Mouse (Mus musculus): ENCODE measurements around the gene Vps13d.

Gene Vps13d

DNA sequence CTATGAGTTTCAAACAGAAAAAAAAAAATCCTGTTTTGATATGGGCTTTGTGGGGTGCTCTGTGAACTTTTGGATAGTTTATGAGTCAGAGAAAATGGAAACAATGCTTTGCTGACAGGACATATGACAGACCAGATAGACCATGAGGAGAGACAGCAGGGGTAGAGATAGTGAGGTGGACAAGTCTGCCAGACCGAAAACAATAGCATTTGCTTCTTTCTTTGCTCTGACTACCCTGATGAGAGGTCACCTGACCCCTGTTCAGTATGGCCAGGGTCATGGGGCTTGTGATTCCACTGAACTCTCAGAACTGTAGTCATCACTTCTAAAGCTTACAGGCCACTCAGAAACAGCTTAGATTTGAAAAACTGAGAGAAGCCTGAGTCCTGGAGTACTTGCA is 217.7 kb downstream of the Vps13d start:
- no peak for DNase-seq (ENCODE audit: low spot score)

GRCm38 (mm10) chr4:144975505-144975904 is 219.3 kb downstream of the Vps13d start:
- no peak for DNase-seq (ENCODE audit: low spot score)

DNA sequence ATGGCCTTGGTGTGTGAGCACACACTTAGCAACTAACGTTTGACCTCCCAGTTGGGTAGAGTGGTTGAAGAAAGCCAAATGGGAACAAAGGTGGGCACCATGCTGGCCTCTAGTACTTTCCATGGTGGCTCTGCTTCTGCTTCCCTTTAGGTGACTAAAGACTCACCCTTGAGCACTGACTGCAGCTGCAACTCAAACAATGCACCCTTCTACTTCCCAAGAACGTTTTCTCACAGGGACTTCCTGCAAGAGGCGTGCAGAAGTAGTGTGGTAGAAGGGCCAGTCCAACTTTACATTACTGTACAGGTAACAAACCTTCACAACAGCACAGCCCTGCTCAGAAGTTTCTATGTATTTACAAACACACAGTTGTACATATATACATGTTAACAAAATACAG is 220.3 kb downstream of the Vps13d start:
- DNase-seq (ENCODE audit: low spot score) = no peak

GRCm38 (mm10) chr4:144972948-144973720 is 221.7 kb downstream of the Vps13d start:
- no peak for DNase-seq (ENCODE audit: low spot score)

GRCm38 (mm10) chr4:144971048-144971447 is 223.8 kb downstream of the Vps13d start:
- no peak for DNase-seq (ENCODE audit: low spot score)

GRCm38 (mm10) chr4:144969030-144969429 is 225.8 kb downstream of the Vps13d start:
- DNase-seq (ENCODE audit: low spot score) = no peak

DNA sequence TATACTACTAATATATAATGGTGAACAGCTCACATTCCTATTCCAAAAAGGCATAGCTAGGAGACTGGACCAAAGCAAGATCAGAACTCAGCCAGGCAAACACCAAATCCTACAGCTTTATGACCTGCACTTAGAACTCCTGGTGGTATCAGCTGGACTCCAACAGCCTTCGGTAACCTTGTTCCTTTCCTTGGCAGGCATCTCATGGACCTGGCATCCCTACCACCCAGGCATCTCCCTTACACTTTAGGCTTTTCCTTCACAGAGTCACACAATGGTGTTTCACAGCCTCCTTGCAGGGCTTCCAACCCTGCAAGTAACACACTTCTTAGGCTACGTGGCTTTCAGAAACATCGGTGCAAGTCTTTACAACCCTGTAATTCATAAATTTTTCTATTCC is 226.4 kb downstream of the Vps13d start:
- DNase-seq (ENCODE audit: low spot score) = no peak

DNA sequence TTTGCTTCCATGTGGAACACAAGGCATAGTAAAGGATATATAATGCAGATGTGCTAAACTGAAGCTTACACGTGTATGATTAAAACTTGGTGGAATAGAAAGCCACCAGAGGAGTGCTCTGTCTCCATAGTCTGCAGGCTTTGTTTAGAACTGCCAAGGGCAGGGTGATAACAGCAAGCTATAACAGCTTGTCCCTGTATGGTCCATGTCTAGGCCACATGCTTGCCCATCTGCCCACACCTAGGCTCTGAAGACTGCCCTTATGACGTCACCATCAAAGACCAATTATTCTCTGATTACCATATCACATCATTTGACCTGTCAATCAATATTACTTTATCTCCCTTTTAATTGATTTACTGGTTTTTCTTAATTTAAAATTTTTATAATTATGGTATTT is 229.6 kb downstream of the Vps13d start:
- DNase-seq (ENCODE audit: low spot score) = no peak

DNA sequence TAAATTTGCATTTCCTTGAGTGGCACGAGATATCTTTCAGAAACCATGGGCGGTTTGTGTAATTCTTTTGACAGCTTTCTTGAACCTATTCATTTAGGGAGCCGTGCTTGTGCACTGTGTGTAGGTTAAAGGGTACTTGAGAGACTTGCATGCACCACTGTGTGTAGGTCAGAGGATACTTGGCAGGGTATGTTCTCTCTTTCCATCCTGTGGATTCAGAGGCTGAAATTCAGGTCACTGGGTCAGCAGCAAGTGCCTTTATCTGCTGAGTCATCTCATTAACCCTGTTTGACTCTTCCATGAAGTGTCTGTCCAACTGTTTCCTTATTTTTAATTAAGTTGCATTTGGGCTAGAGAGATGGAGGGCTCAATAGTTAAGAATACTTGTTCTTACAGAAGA is 233.1 kb downstream of the Vps13d start:
- peak; percentile 0 for DNase-seq (ENCODE audit: low spot score)

GRCm38 (mm10) chr4:144961232-144961631 is 233.6 kb downstream of the Vps13d start:
- no peak for DNase-seq (ENCODE audit: low spot score)

- peak; percentile 74 for DNase-seq (ENCODE audit: low spot score)
Observed at GRCm38 (mm10) chr4:144960188-144960904, 234.5 kb downstream of the Vps13d start.

- DNase-seq (ENCODE audit: low spot score) = peak; percentile 29
Observed at GRCm38 (mm10) chr4:144957721-144958120, 237.1 kb downstream of the Vps13d start.

- DNase-seq (ENCODE audit: low spot score) = peak; percentile 73
Observed at GRCm38 (mm10) chr4:144957186-144957585, 237.6 kb downstream of the Vps13d start.

DNA sequence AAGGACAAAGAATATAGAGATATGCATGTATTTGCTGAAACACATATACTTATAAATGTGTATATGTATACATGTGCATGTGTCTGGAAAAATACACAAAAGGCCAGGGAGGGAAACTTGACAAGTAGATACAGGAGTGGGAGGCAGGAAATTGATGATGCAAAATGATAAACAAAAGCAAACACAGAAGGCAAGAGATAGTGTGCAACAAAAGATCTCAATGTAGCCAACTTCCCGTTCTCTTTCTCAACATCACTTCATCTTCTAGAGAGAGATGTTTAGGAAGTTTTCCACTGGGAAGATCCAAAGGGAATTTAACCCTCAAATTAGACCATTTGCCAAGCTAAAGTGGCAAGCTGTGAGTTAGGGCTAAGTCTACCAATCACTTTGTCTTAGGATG is 238.5 kb downstream of the Vps13d start:
- no peak for DNase-seq (ENCODE audit: low spot score)

DNA sequence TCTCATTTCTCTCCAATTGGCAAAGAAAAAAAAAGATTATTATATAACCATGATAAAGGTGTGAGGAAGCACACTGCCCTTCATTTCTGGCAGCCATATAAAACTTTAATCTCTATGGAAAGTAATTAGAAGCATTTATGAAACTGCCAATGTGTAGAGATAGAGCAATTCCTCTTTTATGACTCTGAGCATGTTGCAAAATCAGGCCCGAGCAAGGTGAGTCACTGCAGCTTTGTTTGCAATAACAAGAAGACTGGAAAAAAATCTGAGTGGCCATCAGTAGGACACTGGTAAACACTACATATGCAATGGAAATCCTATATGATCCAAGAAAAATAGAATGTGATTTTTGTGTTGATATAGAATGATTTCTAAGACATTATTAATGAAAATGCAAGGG is 238.9 kb downstream of the Vps13d start:
- no peak for DNase-seq (ENCODE audit: low spot score)

DNA sequence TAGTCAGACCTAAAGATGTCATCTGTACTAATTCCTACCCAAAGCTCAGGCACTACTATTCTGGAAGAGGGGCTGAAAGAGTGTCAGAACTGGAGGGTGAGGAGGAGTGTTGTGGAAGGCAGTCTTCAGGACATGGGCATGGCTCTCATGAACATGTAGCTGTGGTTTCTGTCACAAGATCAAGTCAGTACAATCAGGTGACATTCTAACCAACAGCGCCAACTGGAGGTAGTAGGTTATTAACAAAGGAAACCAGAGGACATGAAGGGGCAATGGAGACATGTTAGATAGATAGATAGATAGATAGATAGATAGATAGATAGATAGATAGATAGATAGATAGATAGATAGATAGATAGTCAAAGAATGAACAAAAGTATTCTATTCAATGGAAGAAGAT is 241.4 kb downstream of the Vps13d start:
- DNase-seq (ENCODE audit: low spot score) = no peak

GRCm38 (mm10) chr4:144951859-144952258 is 242.9 kb downstream of the Vps13d start:
- no peak for DNase-seq (ENCODE audit: low spot score)

- DNase-seq (ENCODE audit: low spot score) = no peak
Observed at GRCm38 (mm10) chr4:144950883-144951282, 243.9 kb downstream of the Vps13d start.

DNA sequence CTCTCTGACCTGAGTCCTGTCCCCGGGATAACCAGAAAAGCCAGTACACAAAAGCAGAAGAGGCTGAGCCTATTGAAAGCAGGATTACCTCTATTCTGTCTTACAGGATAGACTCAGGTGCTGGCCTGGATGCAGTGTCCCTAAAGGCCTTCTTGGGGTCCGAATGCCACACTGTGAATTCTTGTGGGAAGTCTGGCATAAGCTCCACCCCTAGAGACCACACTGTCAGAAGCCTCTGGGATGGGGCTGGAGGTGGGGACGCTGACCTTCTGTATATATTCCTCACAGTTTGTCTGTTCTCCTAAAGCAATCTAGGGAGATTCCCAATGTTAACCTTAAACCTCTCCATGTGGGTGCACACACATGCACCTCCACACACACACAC is 244.5 kb downstream of the Vps13d start:
- no peak for DNase-seq (ENCODE audit: low spot score)

DNA sequence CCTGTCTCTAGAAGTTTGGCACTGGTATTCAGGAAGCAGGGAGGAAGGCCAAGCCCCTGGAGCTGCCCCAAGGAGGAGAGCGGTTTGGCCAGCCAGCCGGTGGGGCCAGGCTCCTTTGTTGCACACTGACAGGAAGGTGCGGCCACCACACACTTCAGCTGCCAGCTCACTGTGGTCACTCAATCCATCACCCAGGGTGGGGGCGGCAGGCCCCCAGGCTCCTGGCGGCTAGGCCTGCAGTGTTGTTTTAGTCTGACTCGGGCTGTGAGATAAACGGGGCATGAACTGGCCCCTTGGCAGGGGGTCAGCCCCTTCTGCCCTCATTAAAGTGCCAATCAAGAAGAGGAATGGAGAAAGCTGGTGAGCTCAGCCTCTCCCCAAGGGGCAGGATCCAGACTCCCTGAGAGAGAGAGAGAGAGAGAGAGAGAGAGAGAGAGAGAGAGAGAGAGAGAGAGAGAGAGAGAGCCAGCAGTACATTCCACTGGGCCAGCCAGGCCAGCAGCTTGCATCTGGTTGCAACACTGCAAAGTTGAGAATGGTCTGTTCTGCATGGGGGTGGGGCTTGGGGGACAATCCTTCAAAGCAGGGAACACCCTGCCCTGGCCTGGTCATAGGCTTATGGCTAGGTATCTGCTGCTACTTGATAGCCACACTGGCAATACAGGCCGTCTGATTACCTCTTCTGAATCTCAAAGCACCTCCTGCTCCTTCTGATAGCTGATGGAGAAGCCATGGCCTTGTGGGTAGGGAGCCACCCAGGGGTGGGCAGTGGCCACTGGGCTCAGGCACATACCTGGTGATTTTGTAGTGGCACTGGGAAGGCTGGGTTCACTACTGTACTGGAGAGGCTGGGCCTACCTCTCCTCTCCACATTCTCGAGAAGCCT is 245.1 kb downstream of the Vps13d start:
- DNase-seq (ENCODE audit: low spot score) = peak; percentile 70

DNA sequence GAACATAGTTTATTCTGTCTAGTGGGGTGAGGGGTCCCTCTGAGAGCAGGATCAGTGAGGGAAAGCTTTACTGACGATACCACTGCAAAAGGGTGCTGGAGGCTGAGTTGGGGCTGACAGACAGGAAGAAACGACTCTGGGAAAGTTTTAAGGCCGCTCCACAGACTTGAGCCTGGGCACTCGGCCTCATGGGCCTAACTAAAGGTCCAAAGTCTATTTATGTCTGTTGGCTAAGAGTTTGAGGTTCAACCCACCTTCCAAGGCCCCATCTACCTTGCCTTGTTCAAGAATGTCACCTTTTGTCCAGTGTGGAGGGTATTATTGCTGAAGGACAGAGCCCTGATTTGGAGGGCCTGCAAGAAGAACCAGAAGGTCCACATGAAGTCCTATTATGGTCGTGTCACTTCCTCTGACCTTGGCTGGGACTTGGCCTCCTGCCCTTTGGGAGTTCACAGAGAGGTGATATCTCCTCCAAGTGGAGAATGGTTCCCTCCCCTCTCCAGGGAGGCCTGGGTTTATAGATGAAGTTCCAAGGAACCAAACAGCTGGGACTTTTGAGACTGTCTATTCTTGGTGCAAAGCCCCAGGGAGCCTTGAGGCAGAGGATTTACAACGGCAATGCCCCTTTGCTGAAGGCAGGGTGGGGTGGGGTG is 246.9 kb downstream of the Vps13d start:
- peak; percentile 84 for DNase-seq (ENCODE audit: low spot score)

DNA sequence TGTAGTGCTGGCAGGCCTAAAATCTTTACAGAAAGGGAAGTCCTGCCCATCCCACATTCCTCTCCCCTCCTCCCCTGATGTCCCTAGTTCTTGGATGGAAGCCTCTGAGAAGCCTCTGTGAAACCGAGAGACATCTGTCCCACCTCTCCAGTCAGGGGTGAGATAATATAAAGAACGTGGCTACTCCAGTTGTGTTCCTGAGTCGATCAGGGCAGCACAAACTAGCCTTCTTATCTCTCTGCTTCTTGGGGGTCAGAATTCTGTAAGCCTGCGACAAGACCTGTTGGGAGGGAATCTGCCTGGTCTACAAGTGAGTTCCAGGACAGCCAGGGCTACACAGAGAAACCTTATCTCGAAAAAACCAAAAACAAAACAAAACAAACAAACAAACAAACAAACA is 251.5 kb downstream of the Vps13d start:
- DNase-seq (ENCODE audit: low spot score) = no peak

Data from ovary, postnatal 36 days (tissue).